Mouse (Mus musculus) neural tube, embryonic 14.5 days (tissue): Measurements from ENCODE around the gene Lipt2. TPM values are rescaled to one million over a fixed set of nuclear protein-coding genes. Genes with fewer than 3 reads are reported as not detected.

ENCODE experiments used
- ATAC-seq: fragments of 200-750 bp; cut with Nextera tagmentation; 2 replicates; pipeline ENCODE4 v1.8.0; 2017; ENCODE audit warnings: low read depth, mild to moderate bottlenecking, moderate TSS enrichment, moderate library complexity
- H3K27ac ChIP-seq: fragments of 300-500 bp; sonication (generic); 2 replicates; pipeline ENCODE4 v1.5.1; 2014; ENCODE audit warnings: low read depth, mild to moderate bottlenecking, control low read depth, low read length, moderate library complexity, mixed read lengths
- H3K27me3 ChIP-seq: fragments of 300-500 bp; sonication (generic); 2 replicates; pipeline ENCODE4 v1.6.1; 2014; ENCODE audit warnings: low read length; ENCODE audit not compliant: control insufficient read depth, insufficient read depth
- H3K36me3 ChIP-seq: fragments of 300-500 bp; sonication (generic); 2 replicates; pipeline ENCODE4 v1.6.1; 2014; ENCODE audit warnings: low read length, mixed read lengths; ENCODE audit not compliant: control insufficient read depth, insufficient read depth
- H3K4me1 ChIP-seq: fragments of 300-500 bp; sonication (generic); 2 replicates; pipeline ENCODE4 v1.6.1; 2014; ENCODE audit warnings: low read length; ENCODE audit not compliant: control insufficient read depth, insufficient read depth
- H3K4me2 ChIP-seq: fragments of 300-500 bp; sonication (generic); 2 replicates; pipeline ENCODE4 v1.6.1; 2014; ENCODE audit warnings: mild to moderate bottlenecking, low read depth, low read length, control low read depth
- H3K4me3 ChIP-seq: fragments of 300-500 bp; sonication (generic); 2 replicates; pipeline ENCODE4 v1.5.1; 2014; ENCODE audit warnings: low read depth, low read length, control low read depth, mixed read lengths
- H3K9ac ChIP-seq: fragments of 300-500 bp; sonication (generic); replicated peaks from 2 replicates; pipeline ENCODE4 v1.6.1; 2014; ENCODE audit warnings: low read depth, mild to moderate bottlenecking, control low read depth, low read length, mixed read lengths
- H3K9me3 ChIP-seq: fragments of 300-500 bp; sonication (generic); 2 replicates; pipeline ENCODE4 v1.6.1; 2016; ENCODE audit warnings: low read length; ENCODE audit not compliant: control insufficient read depth
- WGBS: fragments of 180-500 bp; shearing (Covaris S2); extraction: QIAGEN DNeasy Blood & Tissue Kit; methylation state at CpG from one replicate; pipeline ENCODE4 v1.1.7; 2014; 5-methylcytosine and 5-hydroxymethylcytosine counted together
- polyA plus RNA-seq: library from polyadenylated mRNA; unstranded; fragments of >200 nt; fragmentation: Nextera tagmentation; extraction: Ambion mirVana; gene quantifications from 2 replicates; pipeline ENCODE4 v1.2.1, GENCODE M21; 2014

Lipt2 gene
- polyA plus RNA-seq, 1 experiment from 2014 or later = 17.6 TPM

- Histone ChIP-seq H3K4me2 (peak overlapping the region; percentile 62; the same call in 1 of the 2 replicates), H3K9me3 (no peaks in the 10 kb centered on the region), H3K36me3 (no peaks in the 10 kb centered on the region), H3K4me1 (peaks cover 9% of the 10 kb centered on the region; the same call in 1 of the 2 replicates), H3K27me3 (peaks cover 16% of the 10 kb centered on the region), H3K4me3 (no peak overlapping the region), H3K27ac (no peak overlapping the region), H3K9ac (no peak overlapping the region)
- WGBS = 72% methylated on average over 7 of the region's 7 CpGs
- no peak for ATAC-seq
These were observed 20.3 kb downstream of the Lipt2 start for GRCm38 (mm10) chr7:100179394-100179793.

GRCm38 (mm10) chr7:100179836-100180407, 20.8 kb downstream of the Lipt2 start:
- no peaks in the 10 kb centered on the region for H3K9me3 ChIP-seq
- H3K27me3 ChIP-seq = peaks cover 16% of the 10 kb centered on the region
- peaks cover 9% of the 10 kb centered on the region; the same call in 1 of the 2 replicates for H3K4me1 ChIP-seq
- H3K9ac ChIP-seq = no peak overlapping the region
- no peak for ATAC-seq
- H3K36me3 ChIP-seq = no peaks in the 10 kb centered on the region
- no peak overlapping the region for H3K27ac ChIP-seq
- 77% methylated on average over 7 of the region's 7 CpGs for WGBS
- H3K4me2 ChIP-seq = no peak overlapping the region
- no peak overlapping the region for H3K4me3 ChIP-seq

- no peaks in the 10 kb centered on the region for H3K36me3 ChIP-seq
- no peak for ATAC-seq
- H3K4me3 ChIP-seq = no peak overlapping the region
- peaks cover 16% of the 10 kb centered on the region for H3K27me3 ChIP-seq
- 92% methylated on average over 2 of the region's 2 CpGs for WGBS
- peaks cover 9% of the 10 kb centered on the region; the same call in 1 of the 2 replicates for H3K4me1 ChIP-seq
- H3K27ac ChIP-seq = no peak overlapping the region
- H3K4me2 ChIP-seq = no peak overlapping the region
- no peak overlapping the region for H3K9ac ChIP-seq
- no peaks in the 10 kb centered on the region for H3K9me3 ChIP-seq
These were observed 22.1 kb downstream of the Lipt2 start for GRCm38 (mm10) chr7:100181176-100181575.

- Histone ChIP-seq H3K9me3 (no peaks in the 10 kb centered on the region), H3K4me1 (peaks cover 9% of the 10 kb centered on the region; the same call in 1 of the 2 replicates), H3K4me3 (no peak overlapping the region), H3K27me3 (peaks cover 16% of the 10 kb centered on the region), H3K4me2 (no peak overlapping the region), H3K9ac (no peak overlapping the region), H3K36me3 (no peaks in the 10 kb centered on the region), H3K27ac (no peak overlapping the region)
- ATAC-seq = no peak
- 79% methylated on average over 3 of the region's 3 CpGs for WGBS
These were observed 22.5 kb downstream of the Lipt2 start for GRCm38 (mm10) chr7:100181614-100182013.

GRCm38 (mm10) chr7:100182388-100182787, 23.3 kb downstream of the Lipt2 start:
- WGBS = 89% methylated on average over 3 of the region's 3 CpGs
- Histone ChIP-seq H3K9me3 (no peaks in the 10 kb centered on the region), H3K4me3 (no peak overlapping the region), H3K4me2 (no peak overlapping the region), H3K27ac (no peak overlapping the region), H3K36me3 (no peaks in the 10 kb centered on the region), H3K27me3 (peaks cover 16% of the 10 kb centered on the region), H3K4me1 (peaks cover 9% of the 10 kb centered on the region; the same call in 1 of the 2 replicates), H3K9ac (no peak overlapping the region)
- no peak for ATAC-seq

- Histone ChIP-seq H3K36me3 (no peaks in the 10 kb centered on the region), H3K4me2 (no peak overlapping the region), H3K9me3 (no peaks in the 10 kb centered on the region), H3K9ac (no peak overlapping the region), H3K4me1 (no peaks in the 10 kb centered on the region), H3K27ac (no peak overlapping the region), H3K27me3 (no peaks in the 10 kb centered on the region), H3K4me3 (no peak overlapping the region)
- ATAC-seq = peak; percentile 46; the same call in 1 of the 2 replicates
- WGBS = 26% methylated on average over 7 of the region's 7 CpGs
These were observed 28.5 kb downstream of the Lipt2 start for GRCm38 (mm10) chr7:100187601-100188000.

- Histone ChIP-seq H3K27ac (no peak overlapping the region), H3K4me1 (no peaks in the 10 kb centered on the region), H3K4me2 (no peak overlapping the region), H3K9ac (no peak overlapping the region), H3K4me3 (no peak overlapping the region), H3K9me3 (no peaks in the 10 kb centered on the region), H3K36me3 (no peaks in the 10 kb centered on the region), H3K27me3 (no peaks in the 10 kb centered on the region)
- no peak for ATAC-seq
- 38% methylated on average over 4 of the region's 4 CpGs for WGBS
These were observed 31.1 kb downstream of the Lipt2 start for GRCm38 (mm10) chr7:100190167-100190566.

GRCm38 (mm10) chr7:100190778-100191177, 31.7 kb downstream of the Lipt2 start:
- H3K27me3 ChIP-seq = no peaks in the 10 kb centered on the region
- H3K36me3 ChIP-seq = no peaks in the 10 kb centered on the region
- H3K4me1 ChIP-seq = no peaks in the 10 kb centered on the region
- H3K27ac ChIP-seq = no peak overlapping the region
- H3K9ac ChIP-seq = no peak overlapping the region
- H3K4me3 ChIP-seq = no peak overlapping the region
- 7% methylated on average over 4 of the region's 4 CpGs for WGBS
- H3K9me3 ChIP-seq = no peaks in the 10 kb centered on the region
- H3K4me2 ChIP-seq = no peak overlapping the region
- peak; percentile 66; the same call in 1 of the 2 replicates for ATAC-seq

- H3K36me3 ChIP-seq = no peaks in the 10 kb centered on the region
- no peak overlapping the region for H3K4me2 ChIP-seq
- no peak overlapping the region for H3K9ac ChIP-seq
- no peaks in the 10 kb centered on the region for H3K4me1 ChIP-seq
- no peaks in the 10 kb centered on the region for H3K27me3 ChIP-seq
- 90% methylated on average over 3 of the region's 3 CpGs for WGBS
- ATAC-seq = no peak
- no peaks in the 10 kb centered on the region for H3K9me3 ChIP-seq
- no peak overlapping the region for H3K27ac ChIP-seq
- no peak overlapping the region for H3K4me3 ChIP-seq
These were observed 42.1 kb downstream of the Lipt2 start for GRCm38 (mm10) chr7:100201191-100201590.
